Mouse (Mus musculus) kidney, adult 10 weeks (tissue): ENCODE results near the gene Fhod1. TPM values are rescaled to one million over a fixed set of nuclear protein-coding genes. Genes with fewer than 3 reads are reported as not detected.

Source experiments
- polyA plus RNA-seq: library from polyadenylated mRNA; stranded (reverse); fragments of 350-450 nt; fragmentation: Illumina TruSeq; extraction: RNeasy Lipid Tissue Mini Kit (QIAGEN cat#74804); gene quantifications from one replicate; pipeline ENCODE4 v1.2.3, GENCODE M21; 2014; ENCODE audit warnings: low read depth, low replicate concordance

The Fhod1 gene
- 0.28 TPM for polyA plus RNA-seq

DNA sequence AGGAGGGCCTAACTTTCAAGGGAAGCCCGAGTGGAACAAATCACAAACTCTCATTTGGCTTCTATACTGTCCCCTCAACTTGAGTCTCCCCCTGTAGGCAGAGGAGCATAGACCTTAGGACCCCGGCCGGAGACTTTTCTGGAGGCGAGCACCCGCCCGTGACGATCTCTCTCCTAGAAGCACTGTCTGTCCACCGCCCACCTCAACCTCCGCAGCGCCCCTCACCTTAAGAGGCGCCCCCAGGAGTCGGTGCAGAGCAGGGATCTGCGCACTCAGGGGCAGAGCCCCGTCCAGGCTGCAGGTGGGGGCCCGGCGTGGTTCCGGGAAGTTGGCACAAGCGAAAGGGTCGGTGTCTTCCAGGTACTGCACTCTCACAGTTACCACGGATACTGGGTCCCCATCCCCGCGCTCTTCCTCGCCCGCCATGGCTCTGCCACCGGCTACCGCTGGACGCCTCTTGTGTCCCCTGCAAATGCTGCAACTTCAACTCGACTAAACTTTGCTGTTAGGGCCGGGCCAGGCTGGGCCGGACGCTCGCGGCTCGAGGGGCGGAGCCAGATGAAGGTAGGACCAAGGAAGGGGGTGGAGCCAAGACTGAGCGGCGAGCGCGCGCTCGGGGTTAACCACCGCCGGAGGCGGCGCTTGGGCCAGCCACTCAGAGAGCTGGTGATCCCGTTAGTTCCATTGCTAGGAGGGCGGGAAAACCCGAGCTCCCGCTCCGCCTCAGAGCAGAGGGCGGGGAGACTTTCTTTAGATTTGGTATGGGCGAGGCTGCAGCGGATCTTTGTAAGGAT, at the start of gene Fhod1:
TSS of gene Fhod1 (minus strand) at position 526 of the 794 bp plus-strand sequence.

DNA sequence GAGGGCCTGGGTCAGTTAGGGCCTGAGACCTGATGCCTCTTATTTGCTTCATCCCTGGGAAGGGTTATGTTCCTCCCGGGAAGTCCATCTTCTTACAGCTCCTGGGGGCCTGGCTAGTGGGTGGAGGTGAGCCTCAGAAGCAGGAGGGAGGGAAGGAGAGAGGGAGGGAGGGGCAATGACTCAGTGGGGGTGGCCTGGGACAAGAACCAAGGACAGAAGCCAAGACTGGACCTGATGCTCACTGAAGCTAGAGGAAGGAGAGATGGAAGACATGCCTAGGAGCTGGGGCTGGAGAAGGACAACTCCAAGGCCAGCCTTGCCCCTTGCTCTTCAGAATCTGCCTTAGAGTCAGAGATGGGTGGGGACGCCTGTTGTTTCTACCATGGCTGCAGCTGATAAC, 25.3 kb upstream of the Fhod1 start, which contains the start of gene Plekhg4:
TSS of gene Plekhg4 (plus strand) at position 243 of the 400 bp plus-strand sequence.

GRCm38 (mm10) chr8:105348450-105349095, 820 bp upstream of the Fhod1 start, which contains the start of gene Slc9a5:
Slc9a5 (plus strand) TSS chr8:105348843.

DNA sequence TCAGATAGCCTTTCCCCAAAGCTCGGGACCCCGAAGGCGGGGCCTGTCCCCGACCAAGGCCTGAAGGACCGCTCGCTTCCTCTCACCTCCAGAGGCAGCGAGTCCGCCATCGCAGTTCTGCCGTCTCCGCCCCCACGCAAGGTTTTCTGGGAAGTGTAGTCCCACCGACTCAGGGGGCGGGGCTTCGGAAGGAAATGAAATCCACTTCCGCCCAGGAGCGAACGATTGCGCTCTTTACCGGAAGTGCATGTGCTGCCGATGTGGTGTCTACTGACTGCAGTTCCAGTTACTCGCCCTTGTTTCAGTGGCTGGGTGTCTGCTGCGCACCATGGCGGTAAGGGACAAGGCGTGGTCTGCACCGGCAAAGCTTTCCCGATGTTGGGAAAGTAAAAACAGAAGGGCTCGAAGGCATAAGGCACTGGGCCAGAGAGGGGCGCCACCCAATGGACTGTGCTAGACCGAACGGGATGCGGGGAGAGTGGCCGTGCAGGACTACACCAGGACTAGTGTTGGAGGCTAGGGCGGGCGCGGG, 21.5 kb downstream of the Fhod1 start, which contains the start of the genes Lrrc29 and Tmem208:
TSS of gene Lrrc29 (minus strand) at position 138 of the 532 bp plus-strand sequence.
TSS of gene Tmem208 (plus strand) at position 214 of the 532 bp plus-strand sequence.

DNA sequence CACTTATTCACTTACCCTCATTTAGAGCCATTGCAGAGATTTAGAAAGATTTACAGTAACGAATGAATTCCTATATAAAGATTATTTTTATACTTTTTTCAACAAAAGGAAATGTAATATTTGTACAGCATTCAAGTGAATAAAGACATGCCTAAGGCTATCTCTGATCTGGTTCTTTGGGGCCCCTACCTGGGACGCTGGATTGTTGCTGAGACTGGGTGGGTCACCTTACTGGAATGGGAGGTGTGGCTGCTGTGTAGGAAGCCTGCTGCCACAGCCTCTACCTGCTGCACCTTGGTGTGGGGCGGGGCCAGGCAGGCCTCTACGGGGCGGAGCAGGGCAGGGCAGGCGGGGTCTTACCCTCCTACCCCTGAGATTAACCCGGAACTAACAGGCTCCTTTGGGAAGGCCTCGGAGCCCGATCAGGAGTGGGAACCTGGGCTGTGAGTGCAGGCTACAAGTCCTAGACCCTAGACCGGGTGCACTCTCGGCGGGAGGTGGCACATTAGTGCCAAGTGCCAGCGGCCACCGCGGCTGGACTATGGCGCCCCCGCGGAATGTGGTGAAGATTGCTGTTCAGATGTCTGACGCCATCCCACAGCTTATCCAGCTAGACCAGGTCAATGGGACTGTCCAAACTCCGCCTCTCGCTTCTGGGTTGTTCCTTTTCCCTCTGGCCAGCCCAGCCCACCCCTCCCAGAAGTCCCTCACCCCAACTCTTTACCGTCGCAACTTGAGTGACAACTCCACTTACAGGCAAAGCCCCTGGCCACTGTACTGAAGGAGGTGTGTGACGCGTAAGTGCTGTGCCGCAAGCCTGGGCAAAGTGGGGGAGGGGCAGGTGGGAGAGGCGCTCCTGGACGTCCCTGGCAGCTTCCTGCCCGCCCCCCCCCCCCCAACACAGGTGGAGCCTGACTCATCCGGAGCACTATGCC, 42.3 kb downstream of the Fhod1 start, which contains the start of gene Elmo3:
TSS of gene Elmo3 (plus strand) at position 391 of the 935 bp plus-strand sequence.

DNA sequence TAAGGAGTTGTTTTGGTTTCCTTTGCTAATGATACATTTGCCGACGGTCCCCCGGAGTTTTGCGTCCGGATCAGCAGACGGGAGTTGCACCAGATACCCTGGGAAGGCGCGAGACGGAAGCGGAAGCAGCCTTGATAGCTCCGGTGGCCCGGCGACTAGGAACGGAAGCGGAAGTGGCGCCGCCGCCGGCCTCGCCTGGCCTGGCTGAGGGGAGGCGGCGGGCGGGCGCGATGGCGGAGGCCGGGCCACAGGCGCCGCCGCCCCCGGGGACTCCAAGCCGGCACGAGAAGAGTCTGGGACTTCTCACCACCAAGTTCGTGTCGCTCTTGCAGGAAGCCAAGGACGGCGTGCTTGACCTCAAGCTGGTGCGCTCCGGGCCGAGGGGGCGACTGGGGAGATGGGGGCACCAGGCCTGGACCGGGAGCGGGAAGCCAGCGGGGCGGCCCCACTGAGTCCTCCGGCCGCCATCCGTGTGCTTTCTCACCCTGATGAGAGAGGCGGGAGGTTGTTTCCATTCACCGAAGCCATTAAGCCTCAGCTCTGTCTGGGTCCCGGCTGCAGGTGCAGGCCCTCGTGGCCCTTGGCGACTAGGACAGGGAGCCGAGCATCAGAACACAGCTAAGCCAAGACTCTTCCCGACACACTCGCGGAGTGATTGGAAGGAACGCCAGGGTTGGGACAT, 50.1 kb downstream of the Fhod1 start, which contains the start of gene E2f4:
TSS of gene E2f4 (plus strand) at position 153 of the 682 bp plus-strand sequence.

GRCm38 (mm10) chr8:105295895-105296573, 51.7 kb downstream of the Fhod1 start, which contains the start of gene Exoc3l:
Exoc3l (minus strand) TSS chr8:105296101.

GRCm38 (mm10) chr8:105289805-105290460, 57.8 kb downstream of the Fhod1 start, which contains the start of gene 4931428F04Rik:
4931428F04Rik (minus strand) TSS chr8:105289864.

Other genes starting within 250 kb of the Fhod1 start
- not detected for gene Ces4a, start 216.2 kb downstream of the Fhod1 start, polyA plus RNA-seq
- 50.5 TPM for gene Cbfb, start 177.3 kb downstream of the Fhod1 start, polyA plus RNA-seq
- gene D230025D16Rik, start 122.8 kb downstream of the Fhod1 start, polyA plus RNA-seq: 33.1 TPM
- gene B3gnt9, start 92.8 kb downstream of the Fhod1 start, polyA plus RNA-seq: 0.81 TPM
- 0.69 TPM for gene Tradd, start 83.3 kb downstream of the Fhod1 start, polyA plus RNA-seq
- gene Fbxl8, start 83.3 kb downstream of the Fhod1 start, polyA plus RNA-seq: not detected
- gene Hsf4, start 78.2 kb downstream of the Fhod1 start, polyA plus RNA-seq: not detected
- 1.5 TPM for gene Nol3, start 71.8 kb downstream of the Fhod1 start, polyA plus RNA-seq
- 0.28 TPM for gene 4931428F04Rik, start 58.1 kb downstream of the Fhod1 start, polyA plus RNA-seq
- gene Exoc3l, start 51.9 kb downstream of the Fhod1 start, polyA plus RNA-seq: not detected
- gene E2f4, start 50.3 kb downstream of the Fhod1 start, polyA plus RNA-seq: 4.1 TPM
- gene Elmo3, start 42.4 kb downstream of the Fhod1 start, polyA plus RNA-seq: 4.1 TPM
- 0.16 TPM for gene Lrrc29, start 21.7 kb downstream of the Fhod1 start, polyA plus RNA-seq
- 10.8 TPM for gene Tmem208, start 21.6 kb downstream of the Fhod1 start, polyA plus RNA-seq
- not detected for gene Slc9a5, start 890 bp upstream of the Fhod1 start, polyA plus RNA-seq
- not detected for gene Plekhg4, start 25.3 kb upstream of the Fhod1 start, polyA plus RNA-seq
- gene Kctd19, start 65.5 kb upstream of the Fhod1 start, polyA plus RNA-seq: not detected
- gene Lrrc36, start 65.6 kb upstream of the Fhod1 start, polyA plus RNA-seq: not detected
- gene Tppp3, start 123.6 kb upstream of the Fhod1 start, polyA plus RNA-seq: not detected
- gene Zdhhc1, start 148.9 kb upstream of the Fhod1 start, polyA plus RNA-seq: 2.7 TPM
- 39.1 TPM for gene Hsd11b2, start 170.8 kb upstream of the Fhod1 start, polyA plus RNA-seq
- 30.4 TPM for gene Atp6v0d1, start 218.1 kb upstream of the Fhod1 start, polyA plus RNA-seq